Mouse (Mus musculus) ES-Bruce4 (cell line): ENCODE measurements around the gene Abca17. TPM values are rescaled to one million over a fixed set of nuclear protein-coding genes. Genes with fewer than 3 reads are reported as not detected.

ENCODE experiments used
- H3K27ac ChIP-seq: 2 replicates; pipeline ENCODE4 v1.5.1; 2012; ENCODE audit warnings: low read length, inconsistent platforms; ENCODE audit not compliant: insufficient read depth
- H3K27me3 ChIP-seq: 2 replicates; pipeline ENCODE4 v1.6.1; 2012; ENCODE audit warnings: mild to moderate bottlenecking, low read length, inconsistent platforms; ENCODE audit not compliant: control insufficient read depth, poor library complexity, insufficient read depth, severe bottlenecking
- H3K36me3 ChIP-seq: 2 replicates; pipeline ENCODE4 v1.6.1; 2012; ENCODE audit warnings: inconsistent platforms, mild to moderate bottlenecking, low read length, moderate library complexity; ENCODE audit not compliant: control insufficient read depth, poor library complexity, insufficient read depth, severe bottlenecking
- H3K4me1 ChIP-seq: one replicate; pipeline ENCODE4 v1.8.1; 2011; ENCODE audit warnings: low read length; ENCODE audit not compliant: control insufficient read depth, insufficient read depth
- H3K4me3 ChIP-seq: 2 replicates; pipeline ENCODE4 v1.5.1; 2011; ENCODE audit warnings: low read depth, mild to moderate bottlenecking, low read length
- H3K9ac ChIP-seq: 2 replicates; pipeline ENCODE4 v1.6.1; 2012; ENCODE audit warnings: low read depth, mild to moderate bottlenecking, inconsistent platforms; ENCODE audit not compliant: poor library complexity, severe bottlenecking
- H3K9me3 ChIP-seq: replicated peaks from 2 replicates; pipeline ENCODE4 v1.6.1; 2012; ENCODE audit warnings: mild to moderate bottlenecking, low read length, inconsistent platforms; ENCODE audit not compliant: control insufficient read depth, poor library complexity, insufficient read depth, severe bottlenecking
- CTCF ChIP-seq: IDR thresholded peaks from one replicate; pipeline ENCODE4 v1.8.1; 2011; ENCODE audit warnings: low read depth, low read length
- EP300 ChIP-seq: IDR thresholded peaks from 2 replicates; pipeline ENCODE4 v1.6.1; 2011; ENCODE audit warnings: low read depth, low read length; ENCODE audit not compliant: insufficient read depth
- POLR2A ChIP-seq: IDR thresholded peaks from one replicate; pipeline ENCODE4 v1.8.1; 2011; ENCODE audit warnings: low read length; ENCODE audit not compliant: insufficient read depth
- polyA plus RNA-seq: library from polyadenylated mRNA; stranded (reverse); fragments of >200 nt; gene quantifications from 2 replicates; pipeline ENCODE4 v1.2.4, GENCODE M21; 2011; ENCODE audit warnings: low read depth; ENCODE audit not compliant: missing spikeins, insufficient read depth, insufficient read length

Abca17 gene
- polyA plus RNA-seq, 1 experiment, result not detected

GRCm38 (mm10) chr17:24248641-24249040 lies 102.2 kb downstream of the Abca17 start:
- Histone ChIP-seq H3K4me3 (no peak overlapping the region), H3K36me3 (peaks cover 49% of the 10 kb centered on the region), H3K9me3 (peaks cover 3% of the 10 kb centered on the region; the same call in 1 of the 2 replicates), H3K4me1 (no peaks in the 10 kb centered on the region), H3K27ac (no peak overlapping the region), H3K27me3 (no peaks in the 10 kb centered on the region), H3K9ac (no peak overlapping the region)
- no peak for TF ChIP-seq POLR2A
- TF ChIP-seq EP300, result no peak
- no peak for TF ChIP-seq CTCF

- Histone ChIP-seq H3K4me3 (no peak overlapping the region), H3K27me3 (no peaks in the 10 kb centered on the region), H3K9ac (no peak overlapping the region), H3K9me3 (peaks cover 3% of the 10 kb centered on the region; the same call in 1 of the 2 replicates), H3K27ac (peak overlapping the region; percentile 34; the same call in 1 of the 2 replicates), H3K4me1 (no peaks in the 10 kb centered on the region), H3K36me3 (peaks cover 90% of the 10 kb centered on the region)
- no peak for TF ChIP-seq CTCF
- no peak for TF ChIP-seq POLR2A
- TF ChIP-seq EP300, result no peak
Observed at GRCm38 (mm10) chr17:24244061-24244460, 106.8 kb downstream of the Abca17 start.

- peaks cover 3% of the 10 kb centered on the region; the same call in 1 of the 2 replicates for H3K9me3 ChIP-seq
Observed at GRCm38 (mm10) chr17:24243311-24243969, 107.4 kb downstream of the Abca17 start.

GRCm38 (mm10) chr17:24236921-24237320 lies 113.9 kb downstream of the Abca17 start:
- Histone ChIP-seq H3K4me1 (no peaks in the 10 kb centered on the region), H3K27ac (no peak overlapping the region), H3K9ac (no peak overlapping the region), H3K27me3 (no peaks in the 10 kb centered on the region), H3K4me3 (no peak overlapping the region), H3K9me3 (no peaks in the 10 kb centered on the region), H3K36me3 (peaks cover 92% of the 10 kb centered on the region)
- no peak for TF ChIP-seq POLR2A
- TF ChIP-seq CTCF, result no peak
- TF ChIP-seq EP300, result no peak

More at GRCm38 (mm10) chr17:24243311-24243969, 107.4 kb downstream of the Abca17 start:
- H3K9ac ChIP-seq, result no peak overlapping the region
- no peaks in the 10 kb centered on the region for H3K4me1 ChIP-seq
- TF ChIP-seq POLR2A (no peak), CTCF (peak; percentile 54), EP300 (no peak)
- peaks cover 90% of the 10 kb centered on the region for H3K36me3 ChIP-seq
- no peak overlapping the region for H3K4me3 ChIP-seq
- H3K27me3 ChIP-seq, result no peaks in the 10 kb centered on the region
- no peak overlapping the region for H3K27ac ChIP-seq

- Histone ChIP-seq H3K27me3 (no peaks in the 10 kb centered on the region), H3K9ac (no peak overlapping the region), H3K27ac (no peak overlapping the region), H3K4me3 (no peak overlapping the region), H3K36me3 (peaks cover 92% of the 10 kb centered on the region), H3K9me3 (no peaks in the 10 kb centered on the region), H3K4me1 (no peaks in the 10 kb centered on the region)
- TF ChIP-seq EP300 (no peak), POLR2A (no peak), CTCF (no peak)
Observed at GRCm38 (mm10) chr17:24236479-24236878, 114.4 kb downstream of the Abca17 start.

- Histone ChIP-seq H3K9me3 (no peaks in the 10 kb centered on the region), H3K36me3 (peaks cover 80% of the 10 kb centered on the region), H3K27ac (no peak overlapping the region), H3K9ac (no peak overlapping the region), H3K27me3 (no peaks in the 10 kb centered on the region), H3K4me1 (no peaks in the 10 kb centered on the region), H3K4me3 (no peak overlapping the region)
- no peak for TF ChIP-seq POLR2A
- TF ChIP-seq EP300, result no peak
- TF ChIP-seq CTCF, result no peak
Observed at GRCm38 (mm10) chr17:24227941-24228340, 122.9 kb downstream of the Abca17 start.
